Mouse (Mus musculus): ENCODE data around the gene Ddx56. TPM values are rescaled to one million over a fixed set of nuclear protein-coding genes. Genes with fewer than 3 reads are reported as not detected.

Ddx56 gene
- polyA plus RNA-seq, 1 experiment from 2014 or later, result 80.8 TPM

GRCm38 (mm10) chr11:6293601-6294000 lies 26.0 kb upstream of the Ddx56 start:
- Histone ChIP-seq H3K4me1 (replicated peaks; ENCODE audit: control insufficient read depth, insufficient read depth, low read length) (peaks cover 3% of the 10 kb centered on the region; the same call in 1 of the 2 replicates), H3K9ac (ENCODE audit: low read length) (no peak overlapping the region), H3K4me3 (ENCODE audit: low read length) (no peak overlapping the region), H3K36me3 (ENCODE audit: control insufficient read depth, insufficient read depth, low read length) (peaks cover 14% of the 10 kb centered on the region), H3K27ac (ENCODE audit: low read length) (no peak overlapping the region), H3K9me3 (ENCODE audit: control insufficient read depth, low read length) (no peaks in the 10 kb centered on the region), H3K4me2 (ENCODE audit: low read depth, low read length) (no peak overlapping the region), H3K27me3 (ENCODE audit: control insufficient read depth, insufficient read depth, low read depth, low read length) (no peaks in the 10 kb centered on the region)
- WGBS, result 98% methylated on average over 2 of the region's 2 CpGs
- ATAC-seq (ENCODE audit: low read depth), result no peak

GRCm38 (mm10) chr11:6292988-6293349 lies 25.4 kb upstream of the Ddx56 start:
- Histone ChIP-seq H3K27me3 (ENCODE audit: control insufficient read depth, insufficient read depth, low read depth, low read length) (no peaks in the 10 kb centered on the region), H3K9me3 (ENCODE audit: control insufficient read depth, low read length) (no peaks in the 10 kb centered on the region), H3K9ac (ENCODE audit: low read length) (no peak overlapping the region), H3K36me3 (ENCODE audit: control insufficient read depth, insufficient read depth, low read length) (peaks cover 8% of the 10 kb centered on the region), H3K4me3 (ENCODE audit: low read length) (peak overlapping the region; percentile 74; the same call in 1 of the 2 replicates), H3K4me2 (ENCODE audit: low read depth, low read length) (peak overlapping the region; percentile 83), H3K4me1 (replicated peaks; ENCODE audit: control insufficient read depth, insufficient read depth, low read length) (peaks cover 3% of the 10 kb centered on the region; the same call in 1 of the 2 replicates), H3K27ac (ENCODE audit: low read length) (no peak overlapping the region)
- ATAC-seq (ENCODE audit: low read depth), result no peak
- WGBS, result 84% methylated on average over 4 of the region's 4 CpGs

GRCm38 (mm10) chr11:6292116-6292987 lies 24.8 kb upstream of the Ddx56 start:
- Histone ChIP-seq H3K27ac (ENCODE audit: low read length) (peak overlapping the region; percentile 54), H3K4me3 (ENCODE audit: low read length) (peak overlapping the region; percentile 74), H3K9ac (ENCODE audit: low read length) (peak overlapping the region; percentile 79), H3K4me2 (ENCODE audit: low read depth, low read length) (peak overlapping the region; percentile 83), H3K4me1 (replicated peaks; ENCODE audit: control insufficient read depth, insufficient read depth, low read length) (peaks cover 3% of the 10 kb centered on the region; the same call in 1 of the 2 replicates), H3K9me3 (ENCODE audit: control insufficient read depth, low read length) (no peaks in the 10 kb centered on the region), H3K27me3 (ENCODE audit: control insufficient read depth, insufficient read depth, low read depth, low read length) (no peaks in the 10 kb centered on the region), H3K36me3 (ENCODE audit: control insufficient read depth, insufficient read depth, low read length) (peaks cover 4% of the 10 kb centered on the region)
- 11% methylated on average over 33 of the region's 33 CpGs for WGBS
- no peak; the same call in 1 of the 2 replicates for ATAC-seq (ENCODE audit: low read depth)

GRCm38 (mm10) chr11:6291401-6292115 lies 24.0 kb upstream of the Ddx56 start, which contains the start of gene Ogdh:
Gene Ogdh (plus strand): TSS chr11:6291633.
- H3K9ac ChIP-seq (ENCODE audit: low read length), result peak within 1 kb of the TSS; percentile 79
- ATAC-seq (ENCODE audit: low read depth), result peak; percentile 99
- H3K9me3 ChIP-seq (ENCODE audit: control insufficient read depth, low read length), result no peaks in the 10 kb centered on the region
- no peaks in the 10 kb centered on the region for H3K27me3 ChIP-seq (ENCODE audit: control insufficient read depth, insufficient read depth, low read depth, low read length)
- H3K4me2 ChIP-seq (ENCODE audit: low read depth, low read length), result peak within 1 kb of the TSS; percentile 83
- peak within 1 kb of the TSS; percentile 88 for H3K27ac ChIP-seq (ENCODE audit: low read length)
- H3K36me3 ChIP-seq (ENCODE audit: control insufficient read depth, insufficient read depth, low read length), result no peaks in the 10 kb centered on the region
- peak within 1 kb of the TSS; percentile 74 for H3K4me3 ChIP-seq (ENCODE audit: low read length)
- WGBS, result under 1% methylated on average over 76 of the region's 77 CpGs
- H3K4me1 ChIP-seq (replicated peaks; ENCODE audit: control insufficient read depth, insufficient read depth, low read length), result peaks cover 3% of the 10 kb centered on the region; the same call in 1 of the 2 replicates

GRCm38 (mm10) chr11:6290883-6291282 lies 23.3 kb upstream of the Ddx56 start:
- 25% methylated on average over 3 of the region's 3 CpGs for WGBS

GRCm38 (mm10) chr11:6290138-6290537 lies 22.6 kb upstream of the Ddx56 start:
- Histone ChIP-seq H3K36me3 (ENCODE audit: control insufficient read depth, insufficient read depth, low read length) (no peaks in the 10 kb centered on the region), H3K4me1 (replicated peaks; ENCODE audit: control insufficient read depth, insufficient read depth, low read length) (peaks cover 3% of the 10 kb centered on the region; the same call in 1 of the 2 replicates), H3K27ac (ENCODE audit: low read length) (no peak overlapping the region), H3K4me2 (ENCODE audit: low read depth, low read length) (no peak overlapping the region), H3K9ac (ENCODE audit: low read length) (no peak overlapping the region), H3K9me3 (ENCODE audit: control insufficient read depth, low read length) (no peaks in the 10 kb centered on the region), H3K4me3 (ENCODE audit: low read length) (no peak overlapping the region), H3K27me3 (ENCODE audit: control insufficient read depth, insufficient read depth, low read depth, low read length) (no peaks in the 10 kb centered on the region)
- WGBS, result 90% methylated on average over 3 of the region's 3 CpGs
- no peak for ATAC-seq (ENCODE audit: low read depth)

More at GRCm38 (mm10) chr11:6290883-6291282, 23.3 kb upstream of the Ddx56 start:
- H3K4me1 ChIP-seq (replicated peaks; ENCODE audit: control insufficient read depth, insufficient read depth, low read length), result peaks cover 3% of the 10 kb centered on the region; the same call in 1 of the 2 replicates
- peak overlapping the region; percentile 68 for H3K4me2 ChIP-seq (ENCODE audit: low read depth, low read length)
- H3K27me3 ChIP-seq (ENCODE audit: control insufficient read depth, insufficient read depth, low read depth, low read length), result no peaks in the 10 kb centered on the region
- H3K9ac ChIP-seq (ENCODE audit: low read length), result peak overlapping the region; percentile 79
- peak overlapping the region; percentile 74 for H3K4me3 ChIP-seq (ENCODE audit: low read length)
- H3K36me3 ChIP-seq (ENCODE audit: control insufficient read depth, insufficient read depth, low read length), result no peaks in the 10 kb centered on the region
- no peaks in the 10 kb centered on the region for H3K9me3 ChIP-seq (ENCODE audit: control insufficient read depth, low read length)
- peak overlapping the region; percentile 88 for H3K27ac ChIP-seq (ENCODE audit: low read length)
- no peak for ATAC-seq (ENCODE audit: low read depth)

GRCm38 (mm10) chr11:6282940-6283339 lies 15.4 kb upstream of the Ddx56 start:
- Histone ChIP-seq H3K4me3 (ENCODE audit: low read length) (no peak overlapping the region), H3K27ac (ENCODE audit: low read length) (no peak overlapping the region), H3K4me1 (replicated peaks; ENCODE audit: control insufficient read depth, insufficient read depth, low read length) (no peaks in the 10 kb centered on the region), H3K36me3 (ENCODE audit: control insufficient read depth, insufficient read depth, low read length) (no peaks in the 10 kb centered on the region), H3K4me2 (ENCODE audit: low read depth, low read length) (no peak overlapping the region), H3K9me3 (ENCODE audit: control insufficient read depth, low read length) (no peaks in the 10 kb centered on the region), H3K9ac (ENCODE audit: low read length) (no peak overlapping the region), H3K27me3 (ENCODE audit: control insufficient read depth, insufficient read depth, low read depth, low read length) (no peaks in the 10 kb centered on the region)
- WGBS, result 78% methylated on average over 3 of the region's 3 CpGs
- 0 out of 2 replicates have a peak, but pooled peaks have one; percentile 5 for ATAC-seq (ENCODE audit: low read depth)

- peaks cover 16% of the 10 kb centered on the region for H3K4me1 ChIP-seq (replicated peaks; ENCODE audit: control insufficient read depth, insufficient read depth, low read length)
- no peak overlapping the region for H3K4me3 ChIP-seq (ENCODE audit: low read length)
- H3K4me2 ChIP-seq (ENCODE audit: low read depth, low read length), result no peak overlapping the region
- peaks cover 4% of the 10 kb centered on the region; the same call in 1 of the 2 replicates for H3K36me3 ChIP-seq (ENCODE audit: control insufficient read depth, insufficient read depth, low read length)
- H3K27me3 ChIP-seq (ENCODE audit: control insufficient read depth, insufficient read depth, low read depth, low read length), result no peaks in the 10 kb centered on the region
- no peak for ATAC-seq (ENCODE audit: low read depth)
- WGBS, result 63% methylated on average over 3 of the region's 3 CpGs
- H3K9ac ChIP-seq (ENCODE audit: low read length), result no peak overlapping the region
- no peak overlapping the region for H3K27ac ChIP-seq (ENCODE audit: low read length)
- H3K9me3 ChIP-seq (ENCODE audit: control insufficient read depth, low read length), result no peaks in the 10 kb centered on the region
These were observed 8.9 kb upstream of the Ddx56 start for GRCm38 (mm10) chr11:6276466-6276865.

GRCm38 (mm10) chr11:6275094-6275484 lies 7.5 kb upstream of the Ddx56 start:
- no peaks in the 10 kb centered on the region for H3K9me3 ChIP-seq (ENCODE audit: control insufficient read depth, low read length)
- peaks cover 7% of the 10 kb centered on the region; the same call in 1 of the 2 replicates for H3K36me3 ChIP-seq (ENCODE audit: control insufficient read depth, insufficient read depth, low read length)
- H3K4me3 ChIP-seq (ENCODE audit: low read length), result peak overlapping the region; percentile 87
- 21% methylated on average over 7 of the region's 7 CpGs for WGBS
- peaks cover 16% of the 10 kb centered on the region for H3K4me1 ChIP-seq (replicated peaks; ENCODE audit: control insufficient read depth, insufficient read depth, low read length)
- peak overlapping the region; percentile 91 for H3K9ac ChIP-seq (ENCODE audit: low read length)
- ATAC-seq (ENCODE audit: low read depth), result no peak
- H3K27me3 ChIP-seq (ENCODE audit: control insufficient read depth, insufficient read depth, low read depth, low read length), result no peaks in the 10 kb centered on the region
- H3K4me2 ChIP-seq (ENCODE audit: low read depth, low read length), result peak overlapping the region; percentile 87
- H3K27ac ChIP-seq (ENCODE audit: low read length), result peak overlapping the region; percentile 12; the same call in 1 of the 2 replicates
